8 mouse cellular contexts compared by ENCODE assay signal in genomic region chr1:170173991-170174813, GRCm38 (mm10). TPM values are rescaled to one million over a fixed set of nuclear protein-coding genes. Genes with fewer than 3 reads are reported as not detected.
DNase-seq lines count a peak whose midpoint lies in the region; ATAC-seq lines count a peak whose summit lies in the region.

No protein-coding gene starts in this region.

- no peak; the same call in 1 of the 2 replicates for ATAC-seq in heart, embryonic 11.5 days (replicated peaks; ENCODE audit: insufficient number of reproducible peaks, low FRiP score, low TSS enrichment)
- ATAC-seq in midbrain, embryonic 11.5 days (ENCODE audit: low FRiP score), result peak; percentile 1; the same call in 1 of the 2 replicates

- H3K9me3 ChIP-seq in heart, embryonic 11.5 days (replicated peaks; ENCODE audit: control insufficient read depth, low read length), result no peaks in the 10 kb centered on the region
- no peaks in the 10 kb centered on the region for H3K9me3 ChIP-seq in midbrain, embryonic 11.5 days (ENCODE audit: control insufficient read depth, low read length)

- H3K4me1 ChIP-seq in heart, embryonic 11.5 days (ENCODE audit: control insufficient read depth, insufficient read depth, low read length), result peaks cover 12% of the 10 kb centered on the region
- peaks cover 9% of the 10 kb centered on the region for H3K4me1 ChIP-seq in midbrain, embryonic 11.5 days (ENCODE audit: control insufficient read depth, insufficient read depth, low read length)

- H3K4me3 ChIP-seq in heart, embryonic 11.5 days (ENCODE audit: low read depth, low read length), result peak overlapping the region; percentile 86
- H3K4me3 ChIP-seq in midbrain, embryonic 11.5 days (ENCODE audit: low read depth, low read length), result peak overlapping the region; percentile 82

- H3K9ac ChIP-seq in heart, embryonic 11.5 days (ENCODE audit: low read depth, low read length), result peak overlapping the region; percentile 93
- peak overlapping the region; percentile 68 for H3K9ac ChIP-seq in midbrain, embryonic 11.5 days (ENCODE audit: low read length)

- peak overlapping the region; percentile 70 for H3K4me2 ChIP-seq in heart, embryonic 11.5 days
- H3K4me2 ChIP-seq in midbrain, embryonic 11.5 days, result peak overlapping the region; percentile 76

- WGBS in heart, embryonic 11.5 days (ENCODE audit: insufficient replicate concordance), result 1% methylated on average over 46 of the region's 50 CpGs
- WGBS in midbrain, embryonic 11.5 days, result 1% methylated on average over 50 of the region's 50 CpGs

- H3K27me3 ChIP-seq in heart, embryonic 11.5 days (ENCODE audit: control insufficient read depth, insufficient read depth, low read length), result no peaks in the 10 kb centered on the region
- H3K27me3 ChIP-seq in midbrain, embryonic 11.5 days (ENCODE audit: control insufficient read depth, insufficient read depth, low read length), result no peaks in the 10 kb centered on the region

- H3K36me3 ChIP-seq in heart, embryonic 11.5 days (ENCODE audit: control insufficient read depth, insufficient read depth, low read length), result no peaks in the 10 kb centered on the region
- H3K36me3 ChIP-seq in midbrain, embryonic 11.5 days (ENCODE audit: control insufficient read depth, insufficient read depth, low read length), result no peaks in the 10 kb centered on the region

- H3K27ac ChIP-seq in heart, embryonic 11.5 days (ENCODE audit: low read depth, low read length), result peak overlapping the region; percentile 88
- H3K27ac ChIP-seq in midbrain, embryonic 11.5 days (ENCODE audit: low read depth, low read length), result peak overlapping the region; percentile 54; the same call in 1 of the 2 replicates

- peak; percentile 35 for DNase-seq in embryo, embryonic 10 days (ENCODE audit: low spot score)
- no peak for DNase-seq in embryo, embryonic 9.5 days (ENCODE audit: extremely low spot score)
- DNase-seq in 416B (ENCODE audit: low read depth), result peak; percentile 54
- peak; percentile 24 for DNase-seq in brain, adult 2 months (ENCODE audit: low read depth, low spot score)
- DNase-seq in kidney, postnatal 14 days, result peak; percentile 60
- DNase-seq in midbrain, embryonic 11.5 days (ENCODE audit: low spot score, missing footprints), result peak; percentile 97
- DNase-seq in layer of hippocampus, adult 18-20 months (ENCODE audit: low spot score in 2 of 2), result no peak

RNA-seq across cellular contexts. Expression of gene Uap1, which starts 0.6 kb away (rescaled TPM):
- 58.6 and 67.6 TPM in 2 replicates for polyA plus RNA-seq in heart, embryonic 11.5 days (2014; fragmentation: Nextera tagmentation; extraction: Ambion mirVana)
- polyA plus RNA-seq in midbrain, embryonic 11.5 days (2014; fragmentation: Nextera tagmentation; extraction: Ambion mirVana), result 61.7 and 67.7 TPM in 2 replicates
- total RNA-seq in layer of hippocampus, adult 18-20 months (2021), result 10 to 100 TPM; 52.2 to 55.7 TPM

RNA-seq across cellular contexts. Expression of gene Uhmk1, which starts 41.0 kb away (rescaled TPM):
- 9.3 and 14.3 TPM in 2 replicates for polyA plus RNA-seq in heart, embryonic 11.5 days (2014; fragmentation: Nextera tagmentation; extraction: Ambion mirVana)
- polyA plus RNA-seq in midbrain, embryonic 11.5 days (2014; fragmentation: Nextera tagmentation; extraction: Ambion mirVana), result 16.3 and 17.4 TPM in 2 replicates
- total RNA-seq in layer of hippocampus, adult 18-20 months (2021), result 100 to 1,000 TPM; 147 to 148 TPM

RNA-seq across cellular contexts. Expression of gene Sh2d1b2, which starts 58.3 kb away (rescaled TPM):
- polyA plus RNA-seq in heart, embryonic 11.5 days (2014; fragmentation: Nextera tagmentation; extraction: Ambion mirVana), result not detected in 2 replicates
- not detected in 2 replicates for polyA plus RNA-seq in midbrain, embryonic 11.5 days (2014; fragmentation: Nextera tagmentation; extraction: Ambion mirVana)
- total RNA-seq in layer of hippocampus, adult 18-20 months (2021), result not detected

Comparison
In these comparisons a context has a peak if more than half of its experiments do, and no peak if none do; other contexts are left out.
1. DNase-seq: peak in embryo, embryonic 10 days (single experiment), 416B (single experiment), brain, adult 2 months (single experiment), kidney, postnatal 14 days (single experiment) and midbrain, embryonic 11.5 days (single experiment); none in embryo, embryonic 9.5 days (single experiment) and layer of hippocampus, adult 18-20 months (0 of 2).